Mouse (Mus musculus) ovary, adult 18-20 months (tissue): ENCODE measurements around the gene Gen1.

Experiments
- DNase-seq: peaks from one replicate; pipeline ENCODE4 v3.0.0; 2022; ENCODE audit warnings: low spot score, mixed read lengths

Gen1 gene

DNA sequence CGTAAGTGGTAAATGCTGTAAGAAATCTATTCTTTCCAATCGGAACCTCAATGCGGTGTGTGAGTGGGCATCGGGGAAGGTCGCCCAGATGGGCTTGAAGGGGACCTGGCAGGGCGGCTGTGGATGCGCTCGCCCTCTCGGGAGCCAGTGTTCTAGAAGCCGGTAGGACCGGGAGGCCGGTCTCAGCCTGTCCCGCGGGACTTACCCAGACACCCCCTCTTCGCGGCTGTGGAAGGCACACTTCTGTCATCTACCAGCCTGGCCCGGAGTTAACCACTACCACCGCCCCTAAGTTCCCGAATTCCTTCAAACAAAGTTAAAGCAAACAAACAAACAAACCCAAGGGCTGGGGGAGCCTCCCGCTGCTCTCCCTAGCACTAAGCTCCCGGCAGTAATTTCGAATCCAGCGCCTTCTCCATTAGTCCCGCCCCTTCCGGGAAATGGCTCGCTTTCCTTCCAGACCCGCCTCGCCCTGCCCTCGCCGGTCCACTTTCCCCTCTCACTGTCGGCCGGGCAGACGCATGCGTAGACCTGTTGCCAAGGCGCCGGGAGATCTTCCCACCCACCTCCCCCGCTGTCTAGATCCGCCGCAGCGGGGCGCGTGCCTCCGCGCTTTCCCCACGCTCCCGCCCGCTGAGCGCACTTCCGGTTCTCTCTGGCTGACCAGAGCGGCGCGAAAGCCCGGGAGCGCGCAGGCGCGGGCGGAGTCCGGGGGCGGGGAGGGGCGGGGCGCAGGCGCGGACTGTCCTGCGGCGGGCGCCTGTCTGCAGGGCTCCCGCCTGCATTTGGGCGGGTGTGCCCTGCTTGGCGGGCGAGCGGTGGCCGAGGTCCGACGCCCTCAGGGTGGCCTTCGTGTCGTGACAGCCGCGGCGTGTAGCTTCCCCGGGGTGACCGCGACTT is at the start of gene Gen1, which contains the start of gene Smc6:
Gen1 (minus strand) TSS at position 420 of the 900 bp plus-strand sequence.
Smc6 (plus strand) TSS at position 505 of the 900 bp plus-strand sequence.
- peak; percentile 95 for DNase-seq

DNA sequence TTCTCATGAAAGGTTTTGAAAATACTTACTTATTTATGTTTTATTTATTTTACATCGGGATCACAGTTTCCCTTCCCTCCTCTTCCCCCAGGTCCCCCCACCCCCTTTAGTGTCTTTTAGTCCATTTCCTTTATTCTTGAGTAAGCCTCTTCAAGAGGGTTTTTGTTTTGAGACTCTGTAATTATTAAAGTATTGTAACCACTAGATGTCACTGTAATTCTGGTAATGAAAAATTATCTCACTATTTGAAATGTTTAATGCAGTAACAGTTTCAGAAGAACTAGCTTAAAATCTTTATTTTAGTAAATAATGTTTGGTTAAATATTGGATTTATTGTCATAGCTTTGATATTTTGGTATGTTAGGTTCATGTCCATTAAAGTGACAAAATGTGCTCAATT is 48.2 kb upstream of the Gen1 start:
- DNase-seq = no peak

DNA sequence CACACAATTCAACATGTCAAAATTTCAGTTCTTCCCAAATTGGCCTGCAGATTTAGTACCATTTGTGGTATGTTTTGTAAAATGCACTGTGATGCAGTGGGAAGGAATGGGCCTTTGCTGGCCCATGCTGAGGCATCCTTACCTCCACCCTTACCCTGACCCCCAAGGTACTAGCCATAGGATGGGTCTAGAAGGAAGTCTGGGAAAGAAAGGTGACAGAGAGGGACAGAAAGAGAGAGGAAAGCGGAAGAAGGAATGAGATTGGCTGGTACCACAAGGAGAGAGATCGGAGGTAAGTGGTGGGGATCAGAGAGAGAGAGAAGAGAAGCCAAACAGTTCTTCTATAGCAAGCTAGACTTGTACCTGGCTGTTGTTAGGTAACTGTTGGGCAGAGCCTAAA is 45.5 kb upstream of the Gen1 start:
- no peak for DNase-seq

DNA sequence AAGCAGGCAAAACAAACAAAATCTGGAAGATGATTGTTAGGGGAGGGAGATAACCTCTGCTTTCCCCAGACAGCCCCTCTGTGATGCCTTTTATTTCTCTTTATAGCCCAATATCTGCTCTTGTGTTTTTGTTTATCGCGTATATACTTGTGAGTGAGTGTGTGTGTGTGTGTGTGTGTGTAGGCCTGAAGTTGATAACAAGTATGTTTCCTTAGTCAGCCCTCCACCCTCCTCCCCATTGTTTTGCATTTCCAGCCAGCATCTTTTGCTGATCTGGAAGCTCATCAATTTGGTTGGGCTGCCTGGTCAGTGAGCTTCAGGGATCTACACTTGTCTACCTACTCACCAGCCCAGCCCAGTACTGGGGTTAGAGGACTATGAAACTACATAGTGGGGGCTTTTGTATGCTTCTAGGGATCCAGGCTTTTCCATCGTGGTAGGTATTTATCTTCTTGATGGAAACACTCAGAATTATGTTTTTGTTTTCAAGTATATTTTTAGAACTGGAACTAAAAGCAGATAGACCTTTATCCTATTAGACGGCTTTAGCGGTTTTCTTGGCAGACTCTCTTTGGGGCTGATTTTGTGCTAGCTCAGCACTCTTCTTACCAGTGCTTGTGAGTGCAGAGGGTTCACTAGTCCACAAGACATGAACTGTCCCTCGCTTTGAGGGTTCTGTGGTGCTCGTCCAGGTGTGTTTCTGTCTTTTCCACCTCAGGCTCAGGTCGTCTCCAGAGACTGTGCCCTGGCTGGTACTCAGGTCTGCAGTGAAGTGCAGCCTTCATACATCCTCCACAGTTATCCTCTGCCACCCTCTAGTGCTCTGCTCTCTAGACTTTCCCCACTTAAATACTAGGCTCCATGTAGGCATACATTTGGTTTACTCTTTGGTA is 41.4 kb upstream of the Gen1 start:
- DNase-seq = peak; percentile 16

DNA sequence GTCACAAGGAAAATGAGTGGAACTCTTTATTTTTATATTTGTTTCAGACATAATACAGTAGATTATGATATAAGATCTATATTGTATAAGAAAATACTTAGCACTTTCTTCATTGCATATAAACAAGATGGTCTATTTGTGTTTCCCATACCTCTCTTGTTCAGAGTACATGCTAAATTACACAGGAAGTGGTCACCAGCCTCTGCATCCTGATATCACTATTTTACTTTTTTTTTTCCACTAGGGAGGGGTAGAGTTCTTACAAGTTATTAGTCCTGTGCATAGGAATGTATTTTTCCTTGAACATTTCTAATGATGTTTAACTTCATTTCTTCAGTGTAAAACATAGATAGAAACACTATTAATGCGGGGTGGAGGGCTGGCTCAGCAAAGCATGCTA is 35.3 kb upstream of the Gen1 start:
- DNase-seq = no peak

DNA sequence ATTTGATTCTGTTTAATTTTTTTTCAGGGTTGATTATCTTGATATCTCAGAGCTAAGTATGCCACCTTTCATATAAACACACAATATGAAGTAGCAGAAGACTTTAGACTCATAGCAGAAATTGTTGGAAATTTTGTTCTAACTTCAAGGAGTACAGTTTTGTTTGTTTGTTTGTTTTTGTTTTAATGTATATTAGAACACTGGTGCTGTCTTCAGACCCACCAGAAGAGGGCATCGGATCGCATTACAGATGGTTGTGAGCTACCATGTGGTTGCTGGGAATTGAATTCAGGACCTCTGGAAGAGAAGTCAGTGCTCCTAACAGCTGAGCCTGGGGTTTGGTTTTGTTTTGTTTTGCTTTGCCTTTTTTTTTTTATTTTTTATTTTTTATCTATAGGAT is 20.8 kb upstream of the Gen1 start:
- no peak for DNase-seq

DNA sequence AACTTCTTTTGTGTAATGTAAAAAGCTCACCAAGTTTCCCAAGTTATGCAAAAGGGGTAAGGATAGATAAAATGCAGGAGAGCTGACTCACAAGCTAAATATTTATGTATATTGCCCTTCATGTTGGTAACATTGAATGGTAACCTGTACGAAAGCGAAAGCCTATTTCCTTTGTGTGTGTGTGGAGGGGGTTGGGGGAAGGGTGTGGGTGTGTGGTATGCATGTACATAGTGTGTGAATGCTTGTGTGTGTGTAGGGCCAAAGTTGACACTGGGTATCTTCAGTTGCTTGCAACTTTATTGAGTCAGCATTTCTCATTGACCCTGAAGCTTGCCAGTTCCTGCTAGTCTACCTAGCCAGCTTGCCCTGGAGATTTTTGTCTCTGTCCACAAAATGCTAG is 16.0 kb upstream of the Gen1 start:
- no peak for DNase-seq

DNA sequence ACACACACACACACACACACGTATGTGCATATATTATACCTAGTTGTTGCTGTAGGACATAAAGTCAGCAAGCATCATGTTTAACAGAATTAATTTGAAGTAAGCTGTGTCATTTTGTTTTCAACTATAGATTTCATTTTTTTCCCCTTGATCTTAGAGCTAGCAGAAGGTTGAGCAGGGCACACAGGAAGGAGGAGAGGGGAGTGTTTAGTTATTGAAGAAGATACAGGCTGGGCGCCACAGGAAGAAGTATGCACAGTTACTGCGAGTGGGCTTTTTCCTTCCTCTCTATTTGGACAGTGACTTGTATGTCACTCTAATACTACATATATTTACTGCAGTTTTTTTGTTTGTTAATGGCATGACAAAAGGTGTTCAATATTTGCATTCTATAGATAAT is 14.3 kb upstream of the Gen1 start:
- no peak for DNase-seq

DNA sequence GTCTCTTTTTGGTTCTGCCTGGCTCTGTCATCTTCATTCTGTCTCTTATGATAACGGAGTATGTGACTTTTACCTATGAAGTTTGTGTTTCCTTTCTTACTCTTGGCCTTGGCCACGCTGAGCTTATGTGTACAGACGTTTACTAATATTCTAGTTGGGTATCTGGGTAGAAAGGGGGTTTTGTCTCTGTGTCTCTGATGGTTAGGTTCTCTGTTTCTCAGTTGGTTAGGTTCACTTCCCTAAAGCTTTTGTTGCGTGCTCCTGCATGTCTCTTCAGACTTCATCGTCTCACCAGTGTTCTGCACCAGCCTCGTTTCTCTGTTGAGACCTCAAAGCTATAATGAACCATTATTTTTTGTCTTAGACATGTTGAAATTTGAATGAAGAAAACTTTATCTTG is 11.6 kb upstream of the Gen1 start:
- no peak for DNase-seq

DNA sequence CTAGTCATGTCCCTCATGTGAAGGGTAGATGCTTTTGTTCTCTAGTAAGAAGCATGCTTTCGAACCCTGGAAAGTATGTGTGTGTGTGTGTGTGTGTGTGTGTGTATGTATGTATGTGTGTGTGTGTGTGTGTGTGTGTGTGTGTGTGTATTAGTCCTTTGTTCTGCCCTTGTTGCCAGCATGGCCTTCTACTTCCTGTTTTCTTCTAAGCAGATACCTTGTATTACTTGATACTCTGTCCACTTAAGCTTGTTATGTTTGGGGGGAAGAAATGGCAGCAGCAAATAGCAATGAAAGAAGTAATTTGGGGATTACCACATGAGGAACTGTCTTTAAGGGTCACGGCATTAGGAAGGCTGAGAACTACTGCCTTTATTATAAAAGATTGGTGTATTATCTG is 11.0 kb upstream of the Gen1 start:
- no peak for DNase-seq

DNA sequence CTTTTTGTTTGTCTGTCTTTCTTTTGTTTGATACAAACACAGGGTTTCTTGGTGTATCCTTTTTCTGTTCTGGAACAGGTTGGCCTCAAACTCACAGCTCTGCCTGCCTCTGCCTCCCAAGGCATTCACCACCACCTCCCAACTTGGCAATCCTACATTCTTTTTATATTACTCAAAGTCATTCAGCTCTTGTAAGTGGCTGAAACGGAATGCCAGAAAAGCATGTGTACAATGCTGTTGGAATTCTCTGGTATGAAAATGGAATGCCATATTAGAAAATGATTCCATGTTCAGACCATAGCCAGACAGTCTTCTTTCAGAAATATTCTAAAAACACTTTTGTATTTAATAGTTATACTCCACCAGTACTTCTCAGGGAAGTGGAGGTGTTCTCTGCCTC is 7.6 kb upstream of the Gen1 start:
- DNase-seq = no peak

DNA sequence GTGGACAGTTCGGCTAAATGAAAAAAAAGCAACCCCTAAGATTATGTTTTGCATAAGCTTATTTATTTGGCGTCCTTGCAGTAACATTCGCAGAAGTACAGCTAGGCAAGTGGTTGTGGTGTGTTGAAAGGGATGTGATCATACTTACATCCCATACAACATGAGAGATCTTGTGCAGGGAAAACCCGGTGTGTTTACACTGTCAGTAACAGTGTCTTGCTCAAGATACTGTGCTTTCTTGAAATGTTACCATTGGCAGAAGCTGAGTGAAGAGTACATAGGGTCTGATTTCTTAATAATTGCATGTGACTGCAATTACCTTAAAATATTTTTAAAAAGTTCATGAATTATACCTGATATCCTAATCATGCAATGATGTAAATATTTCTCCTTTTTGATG is 7.0 kb upstream of the Gen1 start:
- no peak for DNase-seq

DNA sequence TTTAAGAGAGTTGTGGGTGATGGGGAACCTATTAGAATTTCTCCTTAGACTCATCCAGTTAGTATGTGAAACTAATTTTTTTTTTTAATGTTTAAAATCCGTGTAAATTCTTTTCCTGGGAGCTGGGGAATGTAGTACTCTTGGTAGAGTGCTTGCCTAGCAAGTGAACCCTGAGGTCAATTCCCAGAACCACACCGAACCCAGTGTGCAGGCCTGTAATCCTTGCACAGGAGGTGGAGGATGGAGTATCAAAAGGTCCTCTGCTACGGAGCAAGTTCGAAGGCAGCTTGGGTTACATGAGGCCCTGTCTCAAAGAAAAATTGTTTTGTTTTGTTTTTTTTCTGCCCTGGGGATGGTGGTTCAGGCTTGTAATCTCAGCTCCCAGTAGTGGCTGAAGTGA is 1.4 kb upstream of the Gen1 start:
- no peak for DNase-seq

DNA sequence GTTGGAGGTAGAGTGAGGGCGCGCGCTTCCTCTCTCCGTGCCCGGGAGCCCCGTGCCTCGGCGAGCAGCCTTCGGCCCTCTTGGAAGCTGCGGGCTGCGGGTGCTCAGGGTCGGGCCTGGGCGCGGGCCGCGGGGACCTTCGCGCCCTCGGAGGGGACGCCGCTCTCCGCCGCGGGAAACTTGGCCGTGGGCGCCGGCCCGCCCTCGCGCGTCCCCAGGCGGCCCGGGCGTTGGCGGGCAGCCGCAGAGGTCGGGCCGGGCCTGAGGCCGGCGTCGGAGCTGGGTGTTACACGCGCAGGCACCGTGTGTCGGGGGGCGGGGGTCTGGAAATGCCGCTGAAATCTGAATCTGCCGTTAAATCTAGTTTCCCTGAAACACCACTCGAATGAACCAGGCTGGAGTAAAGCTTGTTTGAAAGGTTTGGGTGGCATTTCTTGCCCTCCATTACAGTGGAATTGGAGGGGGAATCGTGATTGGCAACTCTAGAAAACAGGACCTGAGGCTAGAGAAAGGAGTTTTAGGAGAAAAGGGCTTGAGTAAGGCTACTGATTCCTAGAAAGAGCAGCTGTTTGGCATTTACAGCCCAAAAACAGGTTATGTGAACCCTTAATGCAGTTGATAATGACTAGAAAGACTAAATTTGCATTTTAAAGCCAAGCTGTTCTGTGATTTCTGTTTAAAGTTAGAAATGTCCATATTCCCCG is 833 bp upstream of the Gen1 start:
- DNase-seq = no peak

DNA sequence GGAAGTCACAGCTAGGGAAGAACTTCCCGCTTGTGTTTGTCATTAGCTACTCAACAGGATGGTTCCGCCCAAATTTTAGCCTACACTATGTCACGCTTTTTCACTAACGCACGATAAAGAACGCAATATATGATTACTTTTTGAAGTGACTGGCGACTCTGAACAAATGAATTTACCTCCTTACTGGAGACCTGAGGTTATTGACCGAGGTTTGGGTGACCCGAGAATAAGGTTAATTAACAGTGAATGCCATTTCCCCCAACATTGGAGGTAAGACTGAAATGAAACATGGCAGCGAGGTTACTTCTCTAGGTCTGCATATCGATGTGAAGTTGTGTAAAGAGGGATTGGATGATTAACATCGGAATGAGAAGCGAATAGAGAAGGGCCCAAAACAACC is 706 bp downstream of the Gen1 start:
- DNase-seq = no peak

DNA sequence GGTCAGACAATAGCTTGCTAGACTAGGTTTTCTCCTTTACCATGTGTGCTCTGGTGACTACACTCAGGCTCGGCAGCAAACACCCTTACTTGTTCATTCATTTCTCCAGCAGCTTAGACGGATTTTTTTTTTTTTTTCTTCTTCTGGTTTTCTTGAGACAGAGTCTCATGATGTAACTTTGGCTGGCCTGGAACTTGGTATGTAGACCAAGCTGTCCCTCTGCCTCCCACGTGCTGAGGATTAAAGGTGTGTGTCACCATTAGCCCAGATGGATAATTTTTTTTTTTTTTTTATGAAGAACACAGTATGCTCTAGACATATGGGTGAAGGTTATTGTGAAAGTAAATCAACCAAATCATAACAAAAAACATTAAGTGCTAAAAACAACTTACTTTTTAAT is 15.3 kb downstream of the Gen1 start:
- no peak for DNase-seq

DNA sequence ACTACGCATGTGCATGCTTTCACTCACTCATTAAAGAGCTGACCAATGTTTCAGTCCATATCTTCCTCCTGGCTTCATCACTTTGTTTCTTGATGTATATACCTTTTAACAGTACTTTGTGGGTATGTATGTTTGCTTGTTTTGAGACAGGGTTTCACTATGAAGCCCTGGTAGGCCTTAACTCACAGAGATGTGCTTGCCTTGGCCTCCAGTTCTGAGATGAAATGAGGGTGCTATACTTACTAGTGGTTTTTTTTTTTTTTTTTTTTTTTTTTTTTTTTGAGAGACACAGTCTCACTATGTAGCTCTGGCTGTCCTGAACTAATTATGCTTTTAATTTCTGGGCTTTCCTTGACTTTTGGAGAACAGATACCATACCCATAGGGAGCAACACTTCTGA is 18.1 kb downstream of the Gen1 start:
- DNase-seq = no peak

DNA sequence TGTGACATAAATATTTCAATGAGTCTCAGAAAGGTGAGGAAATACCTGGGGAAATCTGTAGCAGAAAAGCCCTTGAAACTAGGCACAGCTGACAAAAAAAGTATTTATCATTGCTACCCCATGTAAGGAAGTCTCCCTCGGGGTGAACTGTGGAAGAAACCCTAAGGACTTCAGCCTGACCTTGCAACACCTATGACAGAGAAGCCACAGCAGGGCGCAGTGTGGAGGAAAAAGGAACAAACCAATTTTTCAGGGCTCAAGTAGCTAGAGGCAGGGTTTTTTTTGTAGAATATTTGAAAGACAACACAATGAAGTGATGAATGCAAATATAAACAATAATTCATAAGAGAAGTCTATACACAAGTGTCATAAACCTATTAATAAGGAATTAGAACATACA is 29.6 kb downstream of the Gen1 start:
- DNase-seq = no peak

DNA sequence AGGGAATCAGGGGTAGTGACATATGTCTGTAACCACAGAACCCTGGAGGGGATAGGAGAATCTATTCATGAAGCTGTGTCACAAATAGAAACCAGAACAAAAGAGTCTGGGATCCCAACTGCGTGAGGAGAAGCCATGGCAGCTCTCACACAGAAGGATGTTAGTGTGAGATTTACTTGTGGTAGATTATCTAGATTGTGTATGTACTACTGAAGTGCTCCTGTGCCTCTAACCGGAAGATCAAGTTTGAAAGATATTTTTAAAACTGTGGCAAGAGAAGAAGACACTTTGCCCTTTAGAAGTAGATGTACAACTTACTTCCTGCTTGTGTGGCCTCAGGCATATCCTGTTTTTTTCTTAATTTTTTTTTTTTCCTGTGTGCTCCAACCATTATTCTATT is 35.3 kb downstream of the Gen1 start:
- no peak for DNase-seq

DNA sequence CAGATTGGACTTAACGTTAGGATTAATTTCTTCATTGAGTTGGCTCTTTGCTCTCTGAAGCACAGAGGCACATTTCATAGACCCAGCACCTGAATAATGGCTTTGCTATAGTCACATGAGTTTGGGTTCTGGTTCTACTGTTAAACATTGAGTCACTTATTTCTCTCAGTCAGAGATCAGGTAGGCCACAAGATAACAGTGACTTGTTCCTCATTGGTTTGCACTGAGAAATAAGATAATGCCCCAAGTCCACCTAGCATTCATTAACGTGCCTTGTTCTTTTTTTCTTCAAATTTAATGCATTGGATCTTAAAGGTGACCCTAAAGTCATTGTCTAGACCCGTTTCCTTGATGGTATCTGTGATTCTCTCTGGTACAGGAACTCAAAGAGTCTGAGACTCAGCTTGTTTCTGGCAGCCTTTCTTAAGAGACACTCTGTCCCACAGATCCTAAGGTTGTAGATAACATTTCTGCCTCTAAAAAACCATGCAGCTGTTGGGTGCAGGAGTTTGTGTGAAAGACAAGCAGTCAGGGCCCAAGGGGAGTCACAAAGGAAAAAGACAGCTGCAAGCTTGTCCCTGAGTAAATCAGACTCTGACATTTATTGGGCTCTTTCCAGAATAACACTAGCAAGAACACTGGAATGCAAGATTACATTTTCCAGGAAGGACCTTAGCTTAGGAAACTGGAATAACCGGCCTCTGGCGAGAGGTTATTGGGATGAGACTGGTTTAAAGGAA is 38.9 kb downstream of the Gen1 start:
- no peak for DNase-seq

DNA sequence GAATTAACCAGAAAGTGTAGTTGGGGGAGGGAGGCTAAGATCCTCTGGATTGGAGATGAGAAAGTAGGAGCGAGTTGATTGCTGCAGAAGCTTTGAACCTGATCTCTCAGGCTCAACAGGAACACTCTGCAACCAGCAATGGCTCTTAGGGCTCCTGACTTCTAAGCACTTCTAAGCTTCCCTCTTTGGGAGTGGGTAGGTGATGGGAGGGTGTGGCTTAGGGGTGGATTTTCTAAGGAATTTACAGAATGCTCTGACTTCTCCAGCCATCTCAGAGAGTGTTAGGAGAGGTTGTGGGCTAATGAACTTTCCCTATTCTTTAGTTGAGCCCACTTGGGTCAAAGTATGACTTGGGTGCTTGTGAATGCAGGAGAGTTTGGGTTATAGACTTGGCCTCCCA is 39.5 kb downstream of the Gen1 start:
- no peak for DNase-seq

DNA sequence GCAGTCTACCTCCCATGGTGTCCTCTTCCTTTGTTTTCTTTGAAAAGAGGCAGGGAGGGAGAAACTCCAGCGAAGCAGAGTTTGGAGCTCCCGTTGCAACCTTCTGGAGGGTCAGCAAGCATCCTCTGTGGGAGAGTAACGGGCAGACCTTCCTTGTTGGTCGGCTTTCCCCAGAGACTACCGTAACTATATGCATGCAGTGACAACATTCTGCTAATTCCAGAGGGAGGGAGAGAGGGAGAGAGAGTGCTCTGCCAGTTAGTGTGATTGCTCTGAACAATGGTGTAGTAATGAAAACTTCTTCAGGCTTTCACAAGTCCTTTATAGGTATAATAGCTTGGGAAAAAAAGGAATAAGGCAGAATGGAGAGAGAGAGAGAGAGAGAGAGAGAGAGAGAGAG is 40.9 kb downstream of the Gen1 start:
- DNase-seq = no peak
